Mouse (Mus musculus) bone marrow, adult 2 months (tissue): Measurements from ENCODE around the gene Limd2.

Experiments used
- CTCF ChIP-seq: fragments of 200-500 bp; IDR thresholded peaks from 2 replicates; pipeline ENCODE4 v1.5.1; 2011; ENCODE audit warnings: low read length, control low read depth; ENCODE audit not compliant: control insufficient read depth, insufficient read depth
- POLR2A ChIP-seq: fragments of 200-500 bp; IDR thresholded peaks from 2 replicates; pipeline ENCODE4 v1.6.1; 2011; ENCODE audit warnings: low read depth, mild to moderate bottlenecking, control low read depth, low read length, borderline replicate concordance; ENCODE audit not compliant: control insufficient read depth

DNA sequence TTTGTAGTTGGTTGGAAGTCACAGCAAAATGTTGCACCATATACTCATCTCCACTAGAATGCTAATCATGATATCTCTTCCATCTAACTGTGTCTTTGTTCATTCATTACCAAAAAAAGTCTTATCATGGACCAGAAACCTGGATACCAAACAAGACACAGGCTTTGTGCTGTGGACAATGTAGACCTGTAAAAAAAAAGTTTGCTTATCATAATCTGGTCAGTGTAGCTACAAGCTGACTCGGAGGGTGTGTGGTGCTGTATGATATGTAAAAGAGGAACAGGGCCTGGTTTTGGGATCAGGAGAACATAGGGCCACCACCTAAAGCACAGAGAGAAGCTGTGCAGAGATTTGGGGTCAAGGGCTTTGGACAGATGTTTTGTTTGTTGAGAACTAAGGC is 31.2 kb downstream of the Limd2 start:
- TF ChIP-seq POLR2A (no peak), CTCF (no peak)
